Mouse (Mus musculus): ENCODE results near the gene Trabd. TPM values are rescaled to one million over a fixed set of nuclear protein-coding genes. Genes with fewer than 3 reads are reported as not detected.
A peak's percentile ranks its signal among the peaks of the same experiment; 100 is the strongest.

Gene Trabd
- polyA plus RNA-seq, 1 experiment from 2014 or later: 43.9 TPM

GRCm38 (mm10) chr15:89103921-89104320, 29.0 kb downstream of the Trabd start:
- WGBS: 88% methylated on average over 10 of the region's 10 CpGs
- Histone ChIP-seq H3K4me3 (ENCODE audit: low read depth, low read length) (no peak overlapping the region), H3K4me1 (ENCODE audit: control insufficient read depth, insufficient read depth, low read length) (no peaks in the 10 kb centered on the region), H3K27ac (ENCODE audit: low read length) (no peak overlapping the region), H3K9me3 (ENCODE audit: control insufficient read depth, low read depth, low read length) (no peaks in the 10 kb centered on the region), H3K27me3 (ENCODE audit: control insufficient read depth, insufficient read depth, low read length) (no peaks in the 10 kb centered on the region), H3K9ac (replicated peaks; ENCODE audit: low read depth, low read length) (no peak overlapping the region), H3K36me3 (ENCODE audit: control insufficient read depth, insufficient read depth, low read length) (peaks cover 77% of the 10 kb centered on the region), H3K4me2 (replicated peaks; ENCODE audit: low read depth, low read length) (no peak overlapping the region)
- no peak for ATAC-seq (ENCODE audit: insufficient number of reproducible peaks, insufficient read depth, low FRiP score, low read depth)

- no peak for ATAC-seq (ENCODE audit: insufficient number of reproducible peaks, insufficient read depth, low FRiP score, low read depth)
Measured at GRCm38 (mm10) chr15:89104425-89104824, 29.5 kb downstream of the Trabd start.

GRCm38 (mm10) chr15:89106073-89106472, 31.1 kb downstream of the Trabd start:
- H3K27ac ChIP-seq (ENCODE audit: low read length): no peak overlapping the region
- no peak for ATAC-seq (ENCODE audit: insufficient number of reproducible peaks, insufficient read depth, low FRiP score, low read depth)
- H3K27me3 ChIP-seq (ENCODE audit: control insufficient read depth, insufficient read depth, low read length): no peaks in the 10 kb centered on the region
- H3K4me3 ChIP-seq (ENCODE audit: low read depth, low read length): no peak overlapping the region
- H3K4me2 ChIP-seq (replicated peaks; ENCODE audit: low read depth, low read length): no peak overlapping the region
- peaks cover 69% of the 10 kb centered on the region for H3K36me3 ChIP-seq (ENCODE audit: control insufficient read depth, insufficient read depth, low read length)
- no peak overlapping the region for H3K9ac ChIP-seq (replicated peaks; ENCODE audit: low read depth, low read length)
- WGBS: 88% methylated on average over 13 of the region's 13 CpGs
- no peaks in the 10 kb centered on the region for H3K4me1 ChIP-seq (ENCODE audit: control insufficient read depth, insufficient read depth, low read length)
- no peaks in the 10 kb centered on the region for H3K9me3 ChIP-seq (ENCODE audit: control insufficient read depth, low read depth, low read length)

More at GRCm38 (mm10) chr15:89104425-89104824, 29.5 kb downstream of the Trabd start:
- H3K27me3 ChIP-seq (ENCODE audit: control insufficient read depth, insufficient read depth, low read length): no peaks in the 10 kb centered on the region
- H3K4me1 ChIP-seq (ENCODE audit: control insufficient read depth, insufficient read depth, low read length): no peaks in the 10 kb centered on the region
- H3K36me3 ChIP-seq (ENCODE audit: control insufficient read depth, insufficient read depth, low read length): peaks cover 76% of the 10 kb centered on the region
- no peaks in the 10 kb centered on the region for H3K9me3 ChIP-seq (ENCODE audit: control insufficient read depth, low read depth, low read length)
- WGBS: 98% methylated on average over 8 of the region's 8 CpGs
- no peak overlapping the region for H3K9ac ChIP-seq (replicated peaks; ENCODE audit: low read depth, low read length)
- no peak overlapping the region for H3K4me2 ChIP-seq (replicated peaks; ENCODE audit: low read depth, low read length)
- no peak overlapping the region for H3K4me3 ChIP-seq (ENCODE audit: low read depth, low read length)
- no peak overlapping the region for H3K27ac ChIP-seq (ENCODE audit: low read length)

GRCm38 (mm10) chr15:89106976-89107375, 32.1 kb downstream of the Trabd start:
- Histone ChIP-seq H3K9me3 (ENCODE audit: control insufficient read depth, low read depth, low read length) (no peaks in the 10 kb centered on the region), H3K4me2 (replicated peaks; ENCODE audit: low read depth, low read length) (no peak overlapping the region), H3K36me3 (ENCODE audit: control insufficient read depth, insufficient read depth, low read length) (peaks cover 69% of the 10 kb centered on the region), H3K27ac (ENCODE audit: low read length) (no peak overlapping the region), H3K4me1 (ENCODE audit: control insufficient read depth, insufficient read depth, low read length) (no peaks in the 10 kb centered on the region), H3K4me3 (ENCODE audit: low read depth, low read length) (no peak overlapping the region), H3K9ac (replicated peaks; ENCODE audit: low read depth, low read length) (no peak overlapping the region), H3K27me3 (ENCODE audit: control insufficient read depth, insufficient read depth, low read length) (no peaks in the 10 kb centered on the region)
- WGBS: 89% methylated on average over 1 of the region's 1 CpGs
- no peak for ATAC-seq (ENCODE audit: insufficient number of reproducible peaks, insufficient read depth, low FRiP score, low read depth)

- Histone ChIP-seq H3K4me3 (ENCODE audit: low read depth, low read length) (no peak overlapping the region), H3K9ac (replicated peaks; ENCODE audit: low read depth, low read length) (no peak overlapping the region), H3K27ac (ENCODE audit: low read length) (no peak overlapping the region), H3K27me3 (ENCODE audit: control insufficient read depth, insufficient read depth, low read length) (no peaks in the 10 kb centered on the region), H3K9me3 (ENCODE audit: control insufficient read depth, low read depth, low read length) (no peaks in the 10 kb centered on the region), H3K36me3 (ENCODE audit: control insufficient read depth, insufficient read depth, low read length) (peaks cover 63% of the 10 kb centered on the region), H3K4me2 (replicated peaks; ENCODE audit: low read depth, low read length) (no peak overlapping the region), H3K4me1 (ENCODE audit: control insufficient read depth, insufficient read depth, low read length) (no peaks in the 10 kb centered on the region)
- 76% methylated on average over 9 of the region's 9 CpGs for WGBS
- ATAC-seq (ENCODE audit: insufficient number of reproducible peaks, insufficient read depth, low FRiP score, low read depth): no peak
Measured at GRCm38 (mm10) chr15:89110147-89110546, 35.2 kb downstream of the Trabd start.

- Histone ChIP-seq H3K27me3 (ENCODE audit: control insufficient read depth, insufficient read depth, low read length) (no peaks in the 10 kb centered on the region), H3K27ac (ENCODE audit: low read length) (no peak overlapping the region), H3K9ac (replicated peaks; ENCODE audit: low read depth, low read length) (no peak overlapping the region), H3K36me3 (ENCODE audit: control insufficient read depth, insufficient read depth, low read length) (peaks cover 31% of the 10 kb centered on the region), H3K4me1 (ENCODE audit: control insufficient read depth, insufficient read depth, low read length) (peaks cover 12% of the 10 kb centered on the region), H3K9me3 (ENCODE audit: control insufficient read depth, low read depth, low read length) (no peaks in the 10 kb centered on the region), H3K4me2 (replicated peaks; ENCODE audit: low read depth, low read length) (no peak overlapping the region), H3K4me3 (ENCODE audit: low read depth, low read length) (no peak overlapping the region)
- ATAC-seq (ENCODE audit: insufficient number of reproducible peaks, insufficient read depth, low FRiP score, low read depth): no peak
Measured at GRCm38 (mm10) chr15:89118007-89118406, 43.1 kb downstream of the Trabd start.

GRCm38 (mm10) chr15:89122649-89123366, 47.9 kb downstream of the Trabd start, which contains the start of gene Tubgcp6:
TSS of gene Tubgcp6 (minus strand) at chr15:89123112.
- peak within 1 kb of the TSS; percentile 71; the same call in 1 of the 2 replicates for H3K27ac ChIP-seq (ENCODE audit: low read length)

GRCm38 (mm10) chr15:89123595-89123994, 48.7 kb downstream of the Trabd start:
- H3K27me3 ChIP-seq (ENCODE audit: control insufficient read depth, insufficient read depth, low read length): no peaks in the 10 kb centered on the region
- 29% methylated on average over 11 of the region's 11 CpGs for WGBS
- H3K4me2 ChIP-seq (replicated peaks; ENCODE audit: low read depth, low read length): peak overlapping the region; percentile 91
- peak overlapping the region; percentile 93 for H3K4me3 ChIP-seq (ENCODE audit: low read depth, low read length)
- peaks cover 10% of the 10 kb centered on the region; the same call in 1 of the 2 replicates for H3K36me3 ChIP-seq (ENCODE audit: control insufficient read depth, insufficient read depth, low read length)
- no peak for ATAC-seq (ENCODE audit: insufficient number of reproducible peaks, insufficient read depth, low FRiP score, low read depth)
- no peaks in the 10 kb centered on the region for H3K9me3 ChIP-seq (ENCODE audit: control insufficient read depth, low read depth, low read length)
- peak overlapping the region; percentile 71; the same call in 1 of the 2 replicates for H3K27ac ChIP-seq (ENCODE audit: low read length)
- H3K4me1 ChIP-seq (ENCODE audit: control insufficient read depth, insufficient read depth, low read length): peaks cover 23% of the 10 kb centered on the region
- H3K9ac ChIP-seq (replicated peaks; ENCODE audit: low read depth, low read length): peak overlapping the region; percentile 79; the same call in 1 of the 2 replicates

More at GRCm38 (mm10) chr15:89122649-89123366, 47.9 kb downstream of the Trabd start, which contains the start of gene Tubgcp6:
- Histone ChIP-seq H3K4me3 (ENCODE audit: low read depth, low read length) (peak within 1 kb of the TSS; percentile 93), H3K4me2 (replicated peaks; ENCODE audit: low read depth, low read length) (peak within 1 kb of the TSS; percentile 91), H3K27me3 (ENCODE audit: control insufficient read depth, insufficient read depth, low read length) (no peaks in the 10 kb centered on the region), H3K9ac (replicated peaks; ENCODE audit: low read depth, low read length) (peak within 1 kb of the TSS; percentile 79), H3K4me1 (ENCODE audit: control insufficient read depth, insufficient read depth, low read length) (peaks cover 20% of the 10 kb centered on the region), H3K9me3 (ENCODE audit: control insufficient read depth, low read depth, low read length) (no peaks in the 10 kb centered on the region), H3K36me3 (ENCODE audit: control insufficient read depth, insufficient read depth, low read length) (peaks cover 10% of the 10 kb centered on the region)
- under 1% methylated on average over 47 of the region's 47 CpGs for WGBS
- ATAC-seq (ENCODE audit: insufficient number of reproducible peaks, insufficient read depth, low FRiP score, low read depth): peak; percentile 88

All from stomach, embryonic 14.5 days (tissue).